Mouse (Mus musculus): ENCODE data around the gene Smim8. TPM values are rescaled to one million over a fixed set of nuclear protein-coding genes. Genes with fewer than 3 reads are reported as not detected.
"Not testable (repeated sequence)": the region's sequence is repeated elsewhere in the genome, so short reads cannot be mapped to it uniquely, and the experiment has no call there.

The Smim8 gene
- total RNA-seq (2017), result 19.6 and 23.7 TPM in 2 replicates

DNA sequence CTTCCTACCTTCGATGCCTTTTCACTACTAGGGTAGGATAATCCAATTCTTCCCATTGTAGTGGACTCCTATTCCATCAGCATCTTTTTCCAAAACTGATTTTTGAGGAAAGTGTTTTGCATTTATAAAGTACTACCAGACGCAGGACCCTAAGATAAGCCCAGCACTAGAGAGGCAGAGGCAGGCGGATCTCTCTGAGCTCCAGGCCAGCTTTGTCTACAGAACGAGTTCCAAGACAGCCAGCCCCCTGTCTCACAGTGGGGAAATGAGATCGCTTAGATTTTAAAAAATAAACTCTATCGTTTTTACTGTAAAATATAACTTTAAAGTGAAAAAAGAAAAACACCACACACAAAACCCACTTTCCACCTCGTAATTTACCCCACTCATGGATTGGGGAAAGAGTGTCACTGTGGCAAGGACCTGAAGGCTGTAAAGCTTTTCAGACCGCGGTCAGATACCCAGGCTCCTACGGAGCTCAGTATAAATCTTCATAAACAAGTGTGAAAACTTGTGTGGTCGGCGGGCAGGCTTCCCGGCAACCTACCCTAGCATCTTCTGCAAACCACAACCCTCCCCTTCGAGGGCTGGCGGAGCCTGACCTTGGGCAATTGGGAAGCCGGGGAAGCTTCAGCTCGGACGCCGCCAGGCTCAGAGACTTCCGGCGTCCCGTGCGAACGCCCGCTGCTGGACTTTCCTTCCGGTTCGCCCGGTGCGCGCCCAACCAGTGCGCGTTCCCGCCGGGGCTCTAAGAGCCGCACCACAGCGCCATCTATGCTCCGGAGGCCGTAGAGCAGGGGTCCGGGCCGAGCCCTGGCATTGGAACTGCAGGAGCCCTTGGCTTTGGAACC lies at the start of gene Smim8:
Gene Smim8, minus strand, starts transcription at position 747 of the 851 bp plus-strand sequence.
- peak; percentile 98 for ATAC-seq (ENCODE audit: extremely low read depth, insufficient number of reproducible peaks, low FRiP score, poor library complexity, severe bottlenecking)

DNA sequence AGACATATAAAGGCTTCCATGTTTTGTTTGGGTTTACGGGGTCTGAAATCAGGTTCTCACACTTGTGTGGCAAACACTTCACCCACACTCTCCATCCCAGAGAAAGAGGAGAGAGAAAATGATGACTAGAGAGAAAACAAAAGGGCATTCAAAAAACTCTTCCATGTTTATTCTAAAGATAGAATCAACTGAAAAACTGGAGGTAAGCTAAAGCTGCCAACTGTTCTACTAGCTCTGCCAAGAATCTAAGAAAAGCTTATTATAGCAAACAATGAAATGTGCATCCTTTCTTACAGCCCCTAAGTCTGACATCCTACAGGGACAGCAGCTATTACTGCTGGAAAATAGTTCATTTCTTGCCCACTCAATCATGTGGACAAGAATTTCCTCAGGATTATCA lies 45.7 kb upstream of the Smim8 start:
- no peak for ATAC-seq (ENCODE audit: extremely low read depth, insufficient number of reproducible peaks, low FRiP score, poor library complexity, severe bottlenecking)

- ATAC-seq (ENCODE audit: extremely low read depth, insufficient number of reproducible peaks, low FRiP score, poor library complexity, severe bottlenecking), result no peak
Measured at GRCm38 (mm10) chr4:34819904-34820303, 41.7 kb upstream of the Smim8 start.

DNA sequence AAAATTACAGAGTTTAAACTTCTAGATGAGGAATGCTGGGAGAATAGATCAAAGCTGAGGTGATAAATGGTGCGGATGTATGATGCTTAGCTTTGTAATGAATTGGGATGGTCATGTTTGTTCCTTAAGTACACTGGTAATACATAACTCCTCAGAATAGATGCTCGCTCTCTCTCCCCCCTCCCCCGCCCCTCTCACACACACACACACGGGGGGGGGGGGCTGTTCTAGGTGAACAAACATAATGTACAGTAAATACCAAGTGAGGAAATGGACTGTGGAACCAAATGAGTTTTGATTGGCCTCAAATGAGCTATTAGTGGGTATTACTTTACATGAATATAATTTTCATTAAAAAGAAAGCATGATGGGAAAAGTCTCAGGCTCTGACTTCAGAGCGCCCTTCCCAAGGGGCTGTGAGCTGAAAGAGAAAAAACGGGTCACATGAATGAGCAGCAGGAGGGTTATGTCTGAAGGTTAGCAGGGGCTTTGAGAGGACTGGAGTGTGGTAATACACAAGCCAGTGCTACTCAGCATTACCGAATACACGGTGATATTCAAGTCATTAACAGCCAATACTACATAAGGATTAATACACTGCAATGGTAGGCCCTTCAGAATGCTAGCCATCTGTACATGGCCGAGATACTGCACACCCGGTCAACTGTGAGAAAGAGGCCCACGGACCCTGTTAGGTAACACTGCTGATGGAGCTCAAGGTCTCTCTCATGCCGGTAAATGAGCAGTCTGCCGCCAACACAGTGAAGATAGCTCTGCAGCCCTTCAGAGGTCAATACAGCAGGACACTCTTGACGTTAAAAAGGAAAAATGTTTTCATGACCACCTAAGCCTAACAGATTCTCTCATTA lies 23.2 kb upstream of the Smim8 start:
- ATAC-seq (ENCODE audit: extremely low read depth, insufficient number of reproducible peaks, low FRiP score, poor library complexity, severe bottlenecking), result no peak

DNA sequence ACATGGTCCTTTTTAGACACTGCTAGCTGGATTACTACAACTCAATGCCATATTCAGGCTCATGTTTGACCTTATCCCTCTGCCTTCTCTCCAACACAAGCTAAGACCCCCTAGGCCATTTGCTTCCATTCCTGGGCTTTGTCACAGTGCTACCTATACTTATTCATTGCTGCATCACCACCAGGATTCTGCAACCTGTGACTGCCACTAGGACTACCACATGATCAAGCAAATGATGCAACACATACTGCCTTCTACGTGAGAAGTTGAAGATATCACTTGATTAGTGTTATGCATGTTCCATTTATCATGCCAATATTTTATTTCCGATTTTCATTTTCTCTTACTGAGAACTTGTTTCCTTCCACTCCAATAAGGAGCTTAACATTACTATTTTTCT lies 19.8 kb upstream of the Smim8 start:
- ATAC-seq (ENCODE audit: extremely low read depth, insufficient number of reproducible peaks, low FRiP score, poor library complexity, severe bottlenecking), result no peak

GRCm38 (mm10) chr4:34797294-34797983 lies 19.2 kb upstream of the Smim8 start:
- ATAC-seq (ENCODE audit: extremely low read depth, insufficient number of reproducible peaks, low FRiP score, poor library complexity, severe bottlenecking), result no peak

DNA sequence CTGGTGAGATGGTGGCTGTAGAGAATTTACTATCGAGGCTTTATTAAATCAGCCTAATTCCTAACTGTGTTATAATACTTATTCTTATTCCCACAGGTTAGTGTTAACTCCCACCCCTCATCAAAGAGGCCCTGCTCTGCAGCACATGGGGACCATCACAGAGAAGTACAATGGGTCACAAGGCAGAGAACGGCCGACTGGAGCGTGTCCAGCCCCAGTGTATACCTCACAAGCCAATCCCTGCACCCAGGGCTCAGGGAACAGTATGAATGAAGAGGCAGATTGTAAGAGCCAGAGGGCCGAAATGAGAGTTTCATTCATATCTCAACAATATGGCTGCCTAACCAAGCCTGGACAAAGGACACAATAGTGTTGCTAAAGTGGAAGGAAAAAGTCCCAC lies 18.1 kb upstream of the Smim8 start:
- ATAC-seq (ENCODE audit: extremely low read depth, insufficient number of reproducible peaks, low FRiP score, poor library complexity, severe bottlenecking), result no peak

- no peak for ATAC-seq (ENCODE audit: extremely low read depth, insufficient number of reproducible peaks, low FRiP score, poor library complexity, severe bottlenecking)
Measured at GRCm38 (mm10) chr4:34786476-34786875, 8.3 kb upstream of the Smim8 start.

GRCm38 (mm10) chr4:34785646-34786045 lies 7.4 kb upstream of the Smim8 start:
- ATAC-seq (ENCODE audit: extremely low read depth, insufficient number of reproducible peaks, low FRiP score, poor library complexity, severe bottlenecking), result no peak

GRCm38 (mm10) chr4:34784865-34785264 lies 6.6 kb upstream of the Smim8 start:
- ATAC-seq (ENCODE audit: extremely low read depth, insufficient number of reproducible peaks, low FRiP score, poor library complexity, severe bottlenecking), result no peak

DNA sequence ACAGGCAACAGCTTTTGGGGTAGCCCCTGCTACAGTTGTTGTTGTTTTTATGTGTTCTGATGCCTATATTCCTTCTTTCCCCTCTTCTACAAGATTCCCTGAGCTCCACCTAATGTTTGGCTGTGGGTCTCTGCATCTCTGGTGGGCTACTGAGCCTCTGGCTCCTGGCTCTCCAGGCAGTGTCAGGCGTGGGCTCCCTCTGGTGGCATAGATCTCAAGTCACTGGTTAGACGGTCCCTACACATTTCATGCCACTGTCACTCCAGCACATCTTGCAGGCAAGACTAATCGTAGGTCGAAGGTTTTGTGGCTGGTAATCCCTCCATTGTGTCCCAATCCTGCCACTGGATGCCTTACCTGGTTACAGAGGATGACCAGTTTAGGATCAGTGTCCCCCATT lies 4.5 kb upstream of the Smim8 start:
- ATAC-seq (ENCODE audit: extremely low read depth, insufficient number of reproducible peaks, low FRiP score, poor library complexity, severe bottlenecking), result no peak

DNA sequence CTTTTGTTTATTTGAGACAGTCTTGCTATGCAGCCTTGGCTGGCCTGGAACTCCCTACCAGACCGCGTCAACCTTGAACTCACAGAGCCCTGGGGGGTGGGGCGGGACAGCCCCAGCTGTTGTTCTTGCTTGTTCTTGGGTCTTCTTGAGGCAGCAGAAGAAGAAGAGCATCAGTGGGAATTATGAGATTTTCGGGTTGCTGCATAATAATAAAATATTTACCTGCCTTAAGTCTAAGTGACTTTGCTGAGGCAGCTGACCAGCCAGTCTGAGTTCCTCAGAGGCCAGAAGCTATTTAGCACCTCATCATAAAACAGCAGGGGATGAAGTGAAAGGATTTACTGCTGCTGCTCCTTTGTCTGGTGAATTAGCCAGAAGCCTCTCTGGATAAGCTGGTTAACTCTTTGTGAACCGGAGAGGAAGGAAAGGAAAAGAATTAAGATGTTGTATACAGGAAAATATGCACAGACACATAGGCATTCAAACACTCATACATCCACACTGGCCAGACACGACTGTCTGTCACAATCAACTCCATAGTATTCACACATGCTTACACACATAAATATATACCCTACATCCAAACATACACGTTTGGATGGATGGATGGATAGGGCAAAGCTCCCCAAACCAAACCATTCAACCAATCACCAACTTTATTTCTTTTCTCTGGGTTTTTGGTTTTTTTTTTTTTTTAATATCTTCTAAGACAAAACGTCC lies 6.4 kb downstream of the Smim8 start:
- no peak for ATAC-seq (ENCODE audit: extremely low read depth, insufficient number of reproducible peaks, low FRiP score, poor library complexity, severe bottlenecking)

GRCm38 (mm10) chr4:34756163-34756562 lies 22.1 kb downstream of the Smim8 start, which contains the start of gene Gm136:
Gene Gm136, minus strand, starts transcription at chr4:34756263.
- no peak for ATAC-seq (ENCODE audit: extremely low read depth, insufficient number of reproducible peaks, low FRiP score, poor library complexity, severe bottlenecking)

GRCm38 (mm10) chr4:34749236-34749635 lies 29.0 kb downstream of the Smim8 start:
- ATAC-seq (ENCODE audit: extremely low read depth, insufficient number of reproducible peaks, low FRiP score, poor library complexity, severe bottlenecking), result no peak

- no peak for ATAC-seq (ENCODE audit: extremely low read depth, insufficient number of reproducible peaks, low FRiP score, poor library complexity, severe bottlenecking)
Measured at GRCm38 (mm10) chr4:34734461-34734860, 43.8 kb downstream of the Smim8 start.

GRCm38 (mm10) chr4:34733415-34733814 lies 44.8 kb downstream of the Smim8 start:
- not testable (repeated sequence) for ATAC-seq (ENCODE audit: extremely low read depth, insufficient number of reproducible peaks, low FRiP score, poor library complexity, severe bottlenecking)

DNA sequence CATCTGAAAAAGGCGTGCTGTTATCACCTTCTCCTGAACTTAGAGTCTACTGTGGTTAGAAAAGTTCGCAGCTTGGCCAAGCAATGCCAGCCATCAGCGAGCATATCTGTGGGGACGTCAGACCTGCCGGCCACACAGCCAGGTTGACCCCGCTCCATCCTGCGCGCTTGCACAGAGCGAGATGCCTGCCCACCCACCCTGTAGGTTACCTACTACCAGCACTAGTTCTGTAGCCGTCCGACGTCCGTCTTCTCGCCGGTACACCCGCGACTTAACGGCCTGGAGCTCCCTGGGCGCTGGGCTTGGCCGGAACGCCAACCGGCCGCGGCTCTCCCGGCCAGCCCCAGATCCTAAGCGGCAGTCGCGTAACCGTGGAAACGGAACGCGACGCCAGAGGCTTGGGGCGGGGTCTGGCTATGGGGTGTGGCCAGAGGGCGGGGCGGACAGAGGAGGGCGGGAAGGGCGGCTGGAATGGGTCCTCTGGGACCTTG lies 48.3 kb downstream of the Smim8 start, which contains the start of gene Cfap206:
Gene Cfap206, minus strand, starts transcription at position 356 of the 491 bp plus-strand sequence.
- ATAC-seq (ENCODE audit: extremely low read depth, insufficient number of reproducible peaks, low FRiP score, poor library complexity, severe bottlenecking), result no peak

DNA sequence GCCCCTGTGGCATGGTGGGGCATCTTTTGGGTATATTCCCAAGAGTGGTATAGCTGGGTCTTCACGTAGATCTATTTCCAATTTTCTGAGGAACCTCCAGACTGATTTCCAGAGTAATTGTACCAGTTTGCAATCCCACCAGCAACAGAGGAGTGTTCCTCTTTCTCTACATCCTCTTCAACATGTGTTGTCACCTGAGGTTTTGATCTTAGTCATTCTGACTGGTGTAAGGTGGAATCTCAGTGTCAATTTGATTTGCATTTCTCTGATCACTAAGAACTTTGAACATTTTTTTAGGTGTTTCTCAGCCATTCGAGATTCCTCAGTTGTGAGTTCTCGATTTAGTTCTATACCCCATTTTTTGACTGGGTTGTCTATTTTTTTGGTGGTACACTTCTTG lies 52.5 kb downstream of the Smim8 start:
- not testable (repeated sequence) for ATAC-seq (ENCODE audit: extremely low read depth, insufficient number of reproducible peaks, low FRiP score, poor library complexity, severe bottlenecking)

Data from neutrophil, adult 5-6 weeks (primary cell).